In genomic region chr17:5795878-5796277, GRCm38 (mm10) we compare ENCODE assay signal across 8 mouse cellular contexts. TPM values are rescaled to one million over a fixed set of nuclear protein-coding genes. Genes with fewer than 3 reads are reported as not detected.
DNase-seq lines count a peak whose midpoint lies in the region; ATAC-seq and TF ChIP-seq lines count a peak whose summit lies in the region.

No protein-coding gene starts in this region.

- H3K4me3 ChIP-seq in cortical plate, adult 2 months (ENCODE audit: insufficient read depth, low read length) = no peak overlapping the region
- no peak overlapping the region for H3K4me3 ChIP-seq in midbrain, embryonic 14.5 days (replicated peaks; ENCODE audit: low read depth, low read length)

- no peak overlapping the region for H3K4me2 ChIP-seq in midbrain, embryonic 14.5 days (ENCODE audit: low read length)

- peak; percentile 100 for TF ChIP-seq CTCF in cortical plate, adult 2 months (IDR thresholded peaks at IDR 0.05; ENCODE audit: extremely low read depth, insufficient read depth, low read length)

- peak; percentile 48; the same call in 1 of the 2 replicates for ATAC-seq in midbrain, embryonic 14.5 days (ENCODE audit: low FRiP score, low TSS enrichment)

- DNase-seq in urinary bladder, postnatal 14 days (ENCODE audit: low spot score) = peak; percentile 78
- no peak for DNase-seq in urinary bladder, postnatal 10 days (ENCODE audit: low spot score)
- DNase-seq in gastrocnemius, postnatal 14 days = peak; percentile 64
- peak; percentile 72 for DNase-seq in kidney, adult 11 months
- peak; percentile 56 to 73 for DNase-seq in left cerebral cortex, postnatal 36 days (ENCODE audit: low spot score in 2 of 2)
- peak; percentile 95 for DNase-seq in midbrain, embryonic 14.5 days
- DNase-seq in spleen, postnatal 10 days (ENCODE audit: low spot score in 2 of 2) = peak; percentile 31 to 77

- WGBS in midbrain, embryonic 14.5 days = 2% methylated on average over 5 of the region's 5 CpGs

- TF ChIP-seq POLR2A in cortical plate, adult 2 months (IDR thresholded peaks at IDR 0.05; ENCODE audit: extremely low read depth, insufficient read depth, low read length) = no peak

- no peak overlapping the region for H3K27ac ChIP-seq in cortical plate, adult 2 months (ENCODE audit: insufficient read depth, low read length)
- no peak overlapping the region for H3K27ac ChIP-seq in midbrain, embryonic 14.5 days (replicated peaks; ENCODE audit: low read depth, low read length)

- intact Hi-C loops in gastrocnemius, postnatal 14 days (cut with DNase I; ENCODE audit: low total_unique reads) = loop anchor here (5.0 kb wide), 1 partner anchor 91 kb away; no protein-coding TSS in a partner anchor
- intact Hi-C loops in left cerebral cortex, postnatal 36 days (cut with DNase I) = loop anchor here (5.0 to 10.0 kb wide), 3 partner anchors 51 to 129 kb away; no protein-coding TSS in a partner anchor

- no peaks in the 10 kb centered on the region for H3K27me3 ChIP-seq in midbrain, embryonic 14.5 days (ENCODE audit: control insufficient read depth, insufficient read depth, low read length)

- H3K9ac ChIP-seq in midbrain, embryonic 14.5 days (replicated peaks; ENCODE audit: low read length) = no peak overlapping the region

- no peaks in the 10 kb centered on the region for H3K9me3 ChIP-seq in midbrain, embryonic 14.5 days (ENCODE audit: control insufficient read depth, low read length)

- no peaks in the 10 kb centered on the region for H3K36me3 ChIP-seq in midbrain, embryonic 14.5 days (ENCODE audit: control insufficient read depth, insufficient read depth, low read length)

- H3K4me1 ChIP-seq in cortical plate, adult 2 months (ENCODE audit: control insufficient read depth, insufficient read depth, low read length) = no peaks in the 10 kb centered on the region
- H3K4me1 ChIP-seq in midbrain, embryonic 14.5 days (ENCODE audit: control insufficient read depth, insufficient read depth, low read length) = no peaks in the 10 kb centered on the region

RNA-seq across cellular contexts. Expression of gene Snx9, which starts 45.3 kb away (rescaled TPM):
- 12.4 and 13.1 TPM in 2 replicates for polyA plus RNA-seq in cortical plate, adult 2 months (2012; rRNA removed)
- 10 to 100 TPM; 21.0 to 23.9 TPM for total RNA-seq in gastrocnemius, postnatal 14 days (2021)
- 10 to 100 TPM; 13.0 to 14.3 TPM for total RNA-seq in left cerebral cortex, postnatal 36 days (2021)
- 4.5 and 8.3 TPM in 2 replicates for polyA plus RNA-seq in midbrain, embryonic 14.5 days (2014; fragmentation: Nextera tagmentation; extraction: Ambion mirVana)
